Mouse (Mus musculus) stomach, embryonic 16.5 days (tissue): ENCODE measurements at regions not wholly inside any gene's neighbourhood (a gene's known extent, or its start where the extent isn't known, plus 50 kb on each side); places are given as distances from the start of the nearest gene placed in this dataset.

Experiments
- ATAC-seq: fragments of 200-750 bp; cut with Nextera tagmentation; 2 replicates; pipeline ENCODE4 v1.8.0; 2017; ENCODE audit warnings: moderate number of reproducible peaks, moderate TSS enrichment; ENCODE audit not compliant: insufficient read depth, low FRiP score
- H3K27ac ChIP-seq: fragments of 300-500 bp; sonication (generic); 2 replicates; pipeline ENCODE4 v1.5.1; 2014; ENCODE audit warnings: low read length
- H3K27me3 ChIP-seq: fragments of 300-500 bp; sonication (generic); 2 replicates; pipeline ENCODE4 v1.6.1; 2014; ENCODE audit warnings: low read length, control low read depth, mixed read lengths; ENCODE audit not compliant: control insufficient read depth, insufficient read depth
- H3K36me3 ChIP-seq: fragments of 300-500 bp; sonication (generic); 2 replicates; pipeline ENCODE4 v1.6.1; 2014; ENCODE audit warnings: low read length; ENCODE audit not compliant: control insufficient read depth, insufficient read depth
- H3K4me1 ChIP-seq: fragments of 300-500 bp; sonication (generic); 2 replicates; pipeline ENCODE4 v1.6.1; 2014; ENCODE audit warnings: low read length, control low read depth, mixed read lengths; ENCODE audit not compliant: control insufficient read depth, insufficient read depth
- H3K4me2 ChIP-seq: fragments of 300-500 bp; sonication (generic); 2 replicates; pipeline ENCODE4 v1.6.1; 2014; ENCODE audit warnings: low read depth, low read length, mixed read lengths
- H3K4me3 ChIP-seq: fragments of 300-500 bp; sonication (generic); replicated peaks from 2 replicates; pipeline ENCODE4 v1.5.1; 2014; ENCODE audit warnings: mild to moderate bottlenecking, low read length
- H3K9ac ChIP-seq: fragments of 300-500 bp; sonication (generic); 2 replicates; pipeline ENCODE4 v1.6.1; 2014; ENCODE audit warnings: low read length
- H3K9me3 ChIP-seq: fragments of 300-500 bp; sonication (generic); replicated peaks from 2 replicates; pipeline ENCODE4 v1.6.1; 2016; ENCODE audit warnings: low read length, control low read depth; ENCODE audit not compliant: control insufficient read depth
- WGBS: fragments of 180-500 bp; shearing (Covaris S2); extraction: QIAGEN DNeasy Blood & Tissue Kit; methylation state at CpG from one replicate; pipeline ENCODE4 v1.1.7; 2014; 5-methylcytosine and 5-hydroxymethylcytosine counted together

GRCm38 (mm10) chr5:39426053-39426452 is 329.2 kb downstream of the Hs3st1 start:
- no peak overlapping the region for H3K27ac ChIP-seq
- no peaks in the 10 kb centered on the region for H3K36me3 ChIP-seq
- no peak overlapping the region for H3K4me3 ChIP-seq
- WGBS, result 58% methylated on average over 3 of the region's 3 CpGs
- ATAC-seq, result no peak
- H3K4me1 ChIP-seq, result no peaks in the 10 kb centered on the region
- no peaks in the 10 kb centered on the region for H3K9me3 ChIP-seq
- no peak overlapping the region for H3K4me2 ChIP-seq
- no peaks in the 10 kb centered on the region for H3K27me3 ChIP-seq
- no peak overlapping the region for H3K9ac ChIP-seq

DNA sequence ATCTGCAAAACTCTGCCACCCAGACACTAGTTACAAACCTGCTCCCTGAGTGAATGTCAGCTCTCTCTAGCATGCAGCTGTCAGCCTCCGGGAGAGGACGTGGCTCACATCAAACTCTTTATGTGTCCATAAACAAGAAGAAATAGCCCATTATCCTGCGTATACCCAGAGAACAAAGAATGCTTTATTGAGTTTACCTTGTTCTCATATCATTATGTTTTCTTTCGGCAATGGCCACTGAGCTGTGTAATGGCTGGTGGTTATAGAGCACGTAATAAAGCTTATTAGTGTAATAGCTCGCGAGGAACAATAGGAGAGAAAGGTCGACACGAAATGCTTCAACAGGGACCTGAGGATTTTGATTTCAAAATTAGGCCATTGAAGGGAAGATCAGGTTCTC is 331.6 kb downstream of the Hs3st1 start:
- 74% methylated on average over 9 of the region's 9 CpGs for WGBS
- no peaks in the 10 kb centered on the region for H3K9me3 ChIP-seq

GRCm38 (mm10) chr5:39418795-39419194 is 336.5 kb downstream of the Hs3st1 start:
- Histone ChIP-seq H3K9me3 (no peaks in the 10 kb centered on the region), H3K27me3 (no peaks in the 10 kb centered on the region), H3K4me3 (no peak overlapping the region), H3K9ac (no peak overlapping the region), H3K4me1 (no peaks in the 10 kb centered on the region; the same call in 1 of the 2 replicates), H3K27ac (no peak overlapping the region), H3K36me3 (no peaks in the 10 kb centered on the region), H3K4me2 (no peak overlapping the region)
- no peak for ATAC-seq
- 87% methylated on average over 1 of the region's 1 CpGs for WGBS

More for the DNA sequence above, 331.6 kb downstream of the Hs3st1 start:
- Histone ChIP-seq H3K4me1 (no peaks in the 10 kb centered on the region), H3K36me3 (no peaks in the 10 kb centered on the region), H3K9ac (no peak overlapping the region), H3K4me3 (no peak overlapping the region), H3K27me3 (no peaks in the 10 kb centered on the region), H3K27ac (no peak overlapping the region), H3K4me2 (no peak overlapping the region)
- ATAC-seq, result no peak

DNA sequence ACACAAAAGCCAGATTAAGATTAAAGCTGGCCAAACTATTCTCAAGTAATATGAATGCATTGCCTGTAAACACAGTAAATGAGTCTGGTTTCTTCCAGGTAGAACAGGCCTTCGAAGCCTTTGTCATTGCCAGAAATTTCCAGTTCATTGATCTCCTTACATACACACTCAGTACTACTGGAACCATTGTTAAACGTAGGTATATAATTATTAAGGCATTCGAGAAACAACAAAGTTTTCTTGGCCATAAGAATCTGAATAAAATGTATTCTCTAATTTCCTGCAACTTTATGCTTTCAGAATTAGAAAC is 337.5 kb downstream of the Hs3st1 start:
- Histone ChIP-seq H3K4me2 (no peak overlapping the region), H3K9me3 (no peaks in the 10 kb centered on the region), H3K4me1 (no peaks in the 10 kb centered on the region; the same call in 1 of the 2 replicates), H3K36me3 (no peaks in the 10 kb centered on the region), H3K27ac (no peak overlapping the region), H3K27me3 (no peaks in the 10 kb centered on the region), H3K4me3 (no peak overlapping the region), H3K9ac (no peak overlapping the region)
- ATAC-seq, result no peak
- 83% methylated on average over 3 of the region's 3 CpGs for WGBS

DNA sequence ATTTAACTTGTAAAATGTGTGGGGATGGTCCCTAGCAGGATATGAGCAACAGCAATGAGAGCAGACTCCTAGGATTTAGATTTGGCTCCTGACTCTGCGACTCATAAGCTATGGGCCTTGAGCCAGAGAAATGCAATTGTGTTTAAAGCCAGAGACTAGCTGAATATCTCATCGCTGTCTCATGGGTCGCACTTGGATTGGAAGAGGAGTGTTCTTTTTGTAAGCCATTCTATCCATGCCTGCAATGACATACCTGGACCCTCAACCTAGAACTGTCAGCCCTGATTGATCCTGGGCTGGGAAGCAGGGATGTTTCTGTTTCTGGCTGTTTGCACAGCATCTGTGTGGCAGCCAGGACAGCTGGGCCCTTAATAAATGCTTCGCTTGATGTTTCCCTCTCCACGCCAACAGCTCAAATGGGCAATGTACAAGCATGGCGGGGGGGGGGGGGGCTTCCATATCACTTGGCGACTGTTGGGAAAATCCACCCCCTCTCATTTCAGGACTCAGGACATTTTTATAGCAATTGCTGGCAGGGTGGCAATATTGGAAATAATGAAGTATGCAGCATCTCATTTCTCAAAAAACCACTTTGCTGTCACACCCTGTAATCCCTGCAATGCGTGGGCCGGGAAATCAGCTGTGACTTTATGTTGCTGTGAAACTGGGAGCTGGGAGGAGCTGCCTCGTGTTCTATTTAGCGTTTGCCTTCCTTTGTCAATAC is 338.0 kb downstream of the Hs3st1 start:
- 61% methylated on average over 11 of the region's 11 CpGs for WGBS
- Histone ChIP-seq H3K4me1 (no peaks in the 10 kb centered on the region; the same call in 1 of the 2 replicates), H3K27me3 (no peaks in the 10 kb centered on the region), H3K9me3 (no peaks in the 10 kb centered on the region), H3K27ac (no peak overlapping the region), H3K4me2 (no peak overlapping the region), H3K4me3 (no peak overlapping the region), H3K36me3 (no peaks in the 10 kb centered on the region), H3K9ac (no peak overlapping the region)
- no peak for ATAC-seq

DNA sequence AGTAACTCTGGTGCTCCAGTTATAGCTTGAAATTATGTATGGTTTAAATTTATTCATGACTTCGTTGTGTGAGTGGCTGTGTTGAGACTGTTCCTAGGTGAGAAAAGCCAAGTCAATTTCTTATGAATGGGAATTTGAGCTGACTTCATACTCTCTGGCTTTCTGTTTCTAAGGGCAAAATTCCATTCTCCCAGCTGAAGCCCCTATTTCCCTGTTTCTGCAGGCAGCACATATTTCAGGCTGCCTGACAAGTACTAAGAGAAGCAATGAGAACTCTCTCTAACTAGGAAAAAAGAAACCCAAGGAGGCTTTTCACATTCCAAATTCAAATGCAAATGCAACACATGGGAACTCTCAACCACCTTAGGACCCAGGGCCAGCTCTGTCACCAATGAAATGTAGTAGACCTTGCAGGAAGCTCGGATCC is 338.7 kb downstream of the Hs3st1 start:
- no peaks in the 10 kb centered on the region for H3K36me3 ChIP-seq
- ATAC-seq, result no peak
- no peaks in the 10 kb centered on the region for H3K9me3 ChIP-seq
- no peak overlapping the region for H3K27ac ChIP-seq
- no peak overlapping the region for H3K4me3 ChIP-seq
- no peak overlapping the region for H3K4me2 ChIP-seq
- H3K27me3 ChIP-seq, result no peaks in the 10 kb centered on the region
- H3K4me1 ChIP-seq, result no peaks in the 10 kb centered on the region; the same call in 1 of the 2 replicates
- H3K9ac ChIP-seq, result no peak overlapping the region
- WGBS, result 56% methylated on average over 2 of the region's 2 CpGs

DNA sequence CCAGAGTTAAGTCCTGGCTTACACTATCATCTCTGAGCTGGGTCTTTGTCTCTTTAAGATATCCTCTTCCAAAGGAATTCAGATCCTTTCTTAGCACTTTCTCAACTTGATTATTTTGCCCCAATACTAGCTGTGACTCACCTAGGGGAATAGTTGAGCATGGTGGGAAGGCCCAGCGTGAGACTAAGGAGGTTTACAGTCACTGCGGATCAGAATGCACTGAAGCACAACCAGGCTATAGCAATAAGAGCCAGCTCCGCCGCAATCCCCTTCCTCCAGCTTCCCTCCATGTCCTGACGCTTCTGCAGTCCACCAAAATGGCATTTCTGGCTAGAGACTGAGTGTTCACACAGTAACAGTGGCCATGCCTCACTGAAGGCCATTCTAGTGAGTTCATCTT is 342.5 kb downstream of the Hs3st1 start:
- no peak for ATAC-seq
- H3K9me3 ChIP-seq, result no peaks in the 10 kb centered on the region
- no peaks in the 10 kb centered on the region for H3K36me3 ChIP-seq
- 67% methylated on average over 5 of the region's 5 CpGs for WGBS
- H3K4me2 ChIP-seq, result no peak overlapping the region
- no peak overlapping the region for H3K9ac ChIP-seq
- H3K4me3 ChIP-seq, result no peak overlapping the region
- H3K27me3 ChIP-seq, result no peaks in the 10 kb centered on the region
- H3K27ac ChIP-seq, result no peak overlapping the region
- no peaks in the 10 kb centered on the region; the same call in 1 of the 2 replicates for H3K4me1 ChIP-seq

DNA sequence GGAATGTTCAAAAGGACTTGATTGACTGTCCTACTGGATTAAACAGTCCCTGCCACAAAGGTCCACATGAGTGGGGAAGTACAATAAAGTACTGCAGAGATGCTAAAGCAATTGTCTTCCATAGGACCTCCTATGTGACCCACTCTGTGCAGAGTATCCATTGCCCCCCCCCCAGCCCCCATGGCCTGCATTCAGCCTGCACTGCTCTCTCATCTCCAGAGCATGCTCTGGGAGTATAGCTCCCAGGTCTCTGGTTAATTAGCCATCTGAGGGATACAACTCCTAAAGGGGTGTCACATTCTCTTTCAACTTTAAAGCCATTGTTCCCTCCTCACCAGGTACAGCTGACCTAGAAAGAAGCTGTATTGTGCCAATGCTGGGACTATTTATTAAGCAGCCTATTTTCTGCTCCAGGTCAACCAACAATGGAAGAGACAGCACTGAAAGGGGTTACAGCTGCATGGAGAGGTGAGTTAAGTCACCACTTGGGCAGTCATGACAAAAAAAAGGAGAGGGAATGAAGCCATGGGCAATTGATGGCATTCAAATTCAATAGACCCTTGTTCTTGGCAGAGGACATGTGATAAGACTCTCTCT is 364.8 kb downstream of the Hs3st1 start:
- Histone ChIP-seq H3K9me3 (no peaks in the 10 kb centered on the region), H3K4me3 (no peak overlapping the region), H3K36me3 (no peaks in the 10 kb centered on the region), H3K4me2 (no peak overlapping the region), H3K27me3 (no peaks in the 10 kb centered on the region), H3K9ac (no peak overlapping the region), H3K27ac (no peak overlapping the region), H3K4me1 (no peaks in the 10 kb centered on the region)
- no peak for ATAC-seq

- Histone ChIP-seq H3K9me3 (no peaks in the 10 kb centered on the region), H3K4me3 (no peak overlapping the region), H3K27ac (no peak overlapping the region), H3K9ac (no peak overlapping the region), H3K4me1 (no peaks in the 10 kb centered on the region), H3K36me3 (no peaks in the 10 kb centered on the region), H3K27me3 (no peaks in the 10 kb centered on the region), H3K4me2 (no peak overlapping the region)
- WGBS, result 93% methylated on average over 2 of the region's 2 CpGs
- no peak for ATAC-seq
Measured at GRCm38 (mm10) chr5:39384410-39384809, 370.9 kb downstream of the Hs3st1 start.
